Mouse (Mus musculus): ENCODE measurements at regions not wholly inside any gene's neighbourhood (a gene's known extent, or its start where the extent isn't known, plus 50 kb on each side); places are given as distances from the start of the nearest gene placed in this dataset.

DNA sequence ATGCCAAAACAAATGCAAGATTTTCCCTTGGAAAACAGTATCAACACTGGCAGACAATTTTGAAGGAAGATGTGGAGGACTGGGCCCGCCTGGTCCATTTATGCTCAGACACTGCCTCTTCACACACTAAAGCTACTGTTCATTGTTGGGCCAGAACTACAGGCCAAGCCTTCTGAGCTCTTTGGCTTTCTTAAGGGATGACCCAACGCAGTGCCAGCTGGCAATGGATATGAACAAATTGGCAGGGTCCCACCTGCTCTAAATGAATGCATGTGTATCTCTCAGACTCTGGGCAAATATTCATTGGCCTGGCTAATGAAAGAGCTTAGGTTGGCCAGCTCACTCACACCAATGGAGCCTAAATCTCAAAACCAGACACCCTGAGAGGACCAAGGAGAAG, 190.0 kb upstream of the Sfrp2 start:
- Histone ChIP-seq H3K27me3 (ENCODE audit: control insufficient read depth, insufficient read depth, low read length) (no peaks in the 10 kb centered on the region), H3K4me3 (ENCODE audit: control insufficient read depth, insufficient read depth, low read length) (no peak overlapping the region), H3K4me1 (replicated peaks; ENCODE audit: control insufficient read depth, insufficient read depth, low read length) (no peaks in the 10 kb centered on the region), H3K36me3 (ENCODE audit: control insufficient read depth, insufficient read depth, low read length) (no peaks in the 10 kb centered on the region), H3K27ac (ENCODE audit: control insufficient read depth, insufficient read depth, low read length) (no peak overlapping the region)
- 92% methylated on average over 2 of the region's 2 CpGs for WGBS
- no peak for DNase-seq
- no peak for TF ChIP-seq CTCF (IDR thresholded peaks at IDR 0.05; ENCODE audit: borderline replicate concordance, control insufficient read depth, extremely low read depth, insufficient read depth, low read length, poor library complexity)
- no peak for TF ChIP-seq POLR2A (IDR thresholded peaks at IDR 0.05; ENCODE audit: control insufficient read depth, extremely low read depth, insufficient read depth, low read length, poor library complexity)

GRCm38 (mm10) chr3:83580766-83581165, 185.4 kb upstream of the Sfrp2 start:
- Histone ChIP-seq H3K27ac (ENCODE audit: control insufficient read depth, insufficient read depth, low read length) (no peak overlapping the region), H3K4me3 (ENCODE audit: control insufficient read depth, insufficient read depth, low read length) (no peak overlapping the region), H3K36me3 (ENCODE audit: control insufficient read depth, insufficient read depth, low read length) (no peaks in the 10 kb centered on the region), H3K27me3 (ENCODE audit: control insufficient read depth, insufficient read depth, low read length) (no peaks in the 10 kb centered on the region), H3K4me1 (replicated peaks; ENCODE audit: control insufficient read depth, insufficient read depth, low read length) (no peaks in the 10 kb centered on the region)
- 95% methylated on average over 4 of the region's 4 CpGs for WGBS
- DNase-seq, result no peak
- TF ChIP-seq CTCF (IDR thresholded peaks at IDR 0.05; ENCODE audit: borderline replicate concordance, control insufficient read depth, extremely low read depth, insufficient read depth, low read length, poor library complexity) (no peak), POLR2A (IDR thresholded peaks at IDR 0.05; ENCODE audit: control insufficient read depth, extremely low read depth, insufficient read depth, low read length, poor library complexity) (no peak)

GRCm38 (mm10) chr3:83582256-83582655, 183.9 kb upstream of the Sfrp2 start:
- WGBS, result 89% methylated on average over 2 of the region's 2 CpGs
- Histone ChIP-seq H3K27ac (ENCODE audit: control insufficient read depth, insufficient read depth, low read length) (no peak overlapping the region), H3K4me1 (replicated peaks; ENCODE audit: control insufficient read depth, insufficient read depth, low read length) (no peaks in the 10 kb centered on the region), H3K36me3 (ENCODE audit: control insufficient read depth, insufficient read depth, low read length) (no peaks in the 10 kb centered on the region), H3K4me3 (ENCODE audit: control insufficient read depth, insufficient read depth, low read length) (no peak overlapping the region), H3K27me3 (ENCODE audit: control insufficient read depth, insufficient read depth, low read length) (no peaks in the 10 kb centered on the region)
- TF ChIP-seq CTCF (IDR thresholded peaks at IDR 0.05; ENCODE audit: borderline replicate concordance, control insufficient read depth, extremely low read depth, insufficient read depth, low read length, poor library complexity) (no peak), POLR2A (IDR thresholded peaks at IDR 0.05; ENCODE audit: control insufficient read depth, extremely low read depth, insufficient read depth, low read length, poor library complexity) (no peak)
- DNase-seq, result no peak

- no peak overlapping the region for H3K27ac ChIP-seq (ENCODE audit: control insufficient read depth, insufficient read depth, low read length)
- no peak overlapping the region for H3K4me3 ChIP-seq (ENCODE audit: control insufficient read depth, insufficient read depth, low read length)
- TF ChIP-seq CTCF (IDR thresholded peaks at IDR 0.05; ENCODE audit: borderline replicate concordance, control insufficient read depth, extremely low read depth, insufficient read depth, low read length, poor library complexity) (no peak), POLR2A (IDR thresholded peaks at IDR 0.05; ENCODE audit: control insufficient read depth, extremely low read depth, insufficient read depth, low read length, poor library complexity) (no peak)
- DNase-seq, result no peak
- H3K4me1 ChIP-seq (replicated peaks; ENCODE audit: control insufficient read depth, insufficient read depth, low read length), result no peaks in the 10 kb centered on the region
- H3K36me3 ChIP-seq (ENCODE audit: control insufficient read depth, insufficient read depth, low read length), result no peaks in the 10 kb centered on the region
- no peaks in the 10 kb centered on the region for H3K27me3 ChIP-seq (ENCODE audit: control insufficient read depth, insufficient read depth, low read length)
- 93% methylated on average over 8 of the region's 8 CpGs for WGBS
Measured at GRCm38 (mm10) chr3:83583071-83583672, 182.9 kb upstream of the Sfrp2 start.

DNA sequence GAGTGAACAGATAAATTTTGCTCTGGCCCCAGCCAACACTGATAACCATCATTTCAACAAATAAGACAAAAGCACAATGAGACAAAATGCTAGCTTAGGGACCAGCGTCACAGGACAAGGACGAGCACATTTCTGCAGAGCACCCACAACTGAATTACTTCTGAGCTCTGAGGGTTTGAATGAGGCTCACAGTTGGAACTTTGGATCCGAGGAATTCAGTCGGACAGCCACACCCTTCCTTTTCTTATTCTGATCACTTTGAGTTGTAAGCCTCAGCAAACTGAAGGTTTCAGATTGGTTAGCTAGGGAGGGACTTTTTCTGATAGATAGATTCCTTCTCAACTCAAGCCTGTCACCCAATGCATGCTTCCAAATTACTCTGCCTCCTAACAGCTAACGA, 180.0 kb upstream of the Sfrp2 start:
- no peaks in the 10 kb centered on the region for H3K36me3 ChIP-seq (ENCODE audit: control insufficient read depth, insufficient read depth, low read length)
- DNase-seq, result no peak
- TF ChIP-seq POLR2A (IDR thresholded peaks at IDR 0.05; ENCODE audit: control insufficient read depth, extremely low read depth, insufficient read depth, low read length, poor library complexity) (no peak), CTCF (IDR thresholded peaks at IDR 0.05; ENCODE audit: borderline replicate concordance, control insufficient read depth, extremely low read depth, insufficient read depth, low read length, poor library complexity) (no peak)
- 90% methylated on average over 5 of the region's 5 CpGs for WGBS
- no peaks in the 10 kb centered on the region for H3K27me3 ChIP-seq (ENCODE audit: control insufficient read depth, insufficient read depth, low read length)
- no peak overlapping the region for H3K4me3 ChIP-seq (ENCODE audit: control insufficient read depth, insufficient read depth, low read length)
- no peaks in the 10 kb centered on the region for H3K4me1 ChIP-seq (replicated peaks; ENCODE audit: control insufficient read depth, insufficient read depth, low read length)
- H3K27ac ChIP-seq (ENCODE audit: control insufficient read depth, insufficient read depth, low read length), result no peak overlapping the region

GRCm38 (mm10) chr3:83586551-83586950, 179.6 kb upstream of the Sfrp2 start:
- WGBS, result 85% methylated on average over 4 of the region's 4 CpGs
- Histone ChIP-seq H3K4me3 (ENCODE audit: control insufficient read depth, insufficient read depth, low read length) (no peak overlapping the region), H3K27ac (ENCODE audit: control insufficient read depth, insufficient read depth, low read length) (no peak overlapping the region), H3K36me3 (ENCODE audit: control insufficient read depth, insufficient read depth, low read length) (no peaks in the 10 kb centered on the region), H3K27me3 (ENCODE audit: control insufficient read depth, insufficient read depth, low read length) (no peaks in the 10 kb centered on the region), H3K4me1 (replicated peaks; ENCODE audit: control insufficient read depth, insufficient read depth, low read length) (no peaks in the 10 kb centered on the region)
- TF ChIP-seq CTCF (IDR thresholded peaks at IDR 0.05; ENCODE audit: borderline replicate concordance, control insufficient read depth, extremely low read depth, insufficient read depth, low read length, poor library complexity), result no peak
- no peak for TF ChIP-seq POLR2A (IDR thresholded peaks at IDR 0.05; ENCODE audit: control insufficient read depth, extremely low read depth, insufficient read depth, low read length, poor library complexity)
- DNase-seq, result no peak

DNA sequence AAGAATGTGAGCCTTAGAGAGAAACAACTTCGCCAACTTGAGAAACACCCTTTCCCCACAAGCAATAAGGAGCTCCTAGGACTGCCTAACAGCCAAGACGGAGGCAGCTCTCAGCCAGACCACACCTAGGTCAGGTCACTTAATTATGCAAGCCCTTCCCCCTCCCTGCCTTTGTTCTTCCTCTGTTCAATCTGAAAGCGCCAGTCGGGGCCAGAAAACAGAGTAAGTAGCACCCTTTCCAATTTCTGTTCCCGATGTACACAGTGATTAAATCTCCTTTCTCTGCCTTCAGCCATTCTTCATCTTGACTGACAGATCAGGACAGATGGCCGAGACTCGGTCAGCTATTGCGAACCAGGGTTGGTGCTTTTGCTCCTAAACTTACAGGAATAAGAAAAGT, 177.0 kb upstream of the Sfrp2 start:
- H3K27ac ChIP-seq (ENCODE audit: control insufficient read depth, insufficient read depth, low read length), result no peak overlapping the region
- H3K27me3 ChIP-seq (ENCODE audit: control insufficient read depth, insufficient read depth, low read length), result no peaks in the 10 kb centered on the region
- DNase-seq, result no peak
- H3K36me3 ChIP-seq (ENCODE audit: control insufficient read depth, insufficient read depth, low read length), result no peaks in the 10 kb centered on the region
- H3K4me3 ChIP-seq (ENCODE audit: control insufficient read depth, insufficient read depth, low read length), result no peak overlapping the region
- WGBS, result 61% methylated on average over 8 of the region's 8 CpGs
- H3K4me1 ChIP-seq (replicated peaks; ENCODE audit: control insufficient read depth, insufficient read depth, low read length), result no peaks in the 10 kb centered on the region
- no peak for TF ChIP-seq CTCF (IDR thresholded peaks at IDR 0.05; ENCODE audit: borderline replicate concordance, control insufficient read depth, extremely low read depth, insufficient read depth, low read length, poor library complexity)
- TF ChIP-seq POLR2A (IDR thresholded peaks at IDR 0.05; ENCODE audit: control insufficient read depth, extremely low read depth, insufficient read depth, low read length, poor library complexity), result no peak
